Mouse (Mus musculus) CH12.LX (cell line): ENCODE measurements around the gene Cped1. TPM values are rescaled to one million over a fixed set of nuclear protein-coding genes. Genes with fewer than 3 reads are reported as not detected.

Experiments
- DNase-seq: peaks from one replicate; pipeline ENCODE4 v3.0.0-alpha.2; 2013; ENCODE audit errors: extremely low read depth
- H3K27ac ChIP-seq: 2 replicates; pipeline ENCODE4 v1.5.1; 2012; ENCODE audit warnings: low read depth, mild to moderate bottlenecking, control low read depth, moderate library complexity; ENCODE audit not compliant: insufficient read depth
- H3K27me3 ChIP-seq: replicated peaks from 2 replicates; pipeline ENCODE3; 2012; ENCODE audit warnings: inconsistent platforms
- H3K36me3 ChIP-seq, 2 experiments: replicated peaks in 1 of 2; 2 replicates each; pipeline versions ENCODE3 to v1.6.1; 2012; ENCODE audit warnings: inconsistent platforms in 1 of 2, low read length in 1 of 2, mild to moderate bottlenecking in 1 of 2, mixed read lengths in 1 of 2, moderate library complexity in 1 of 2; ENCODE audit not compliant: control insufficient read depth in 1 of 2, insufficient read depth in 1 of 2
- H3K4me1 ChIP-seq, 2 experiments: 2 replicates each; pipeline ENCODE4 v1.6.1; 2012; ENCODE audit warnings: inconsistent platforms in 1 of 2, moderate library complexity in 1 of 2; ENCODE audit not compliant: insufficient read depth in 2 of 2, control insufficient read depth in 1 of 2
- H3K4me2 ChIP-seq: 2 replicates; pipeline ENCODE4 v1.6.1; 2012; ENCODE audit warnings: low read depth, mild to moderate bottlenecking, control low read depth; ENCODE audit not compliant: poor library complexity, insufficient read depth, severe bottlenecking
- H3K4me3 ChIP-seq, 3 experiments: fragments of 150-350 bp in 1 of 3; sonication (generic) in 1 of 3; replicated peaks in 1 of 3; 2 replicates each; pipeline versions ENCODE3 to v1.5.1; 2011 to 2012; ENCODE audit warnings: low read depth in 2 of 3, low read length in 2 of 3, mild to moderate bottlenecking in 2 of 3, moderate library complexity in 2 of 3, control low read depth in 1 of 3, improper control_type of control experiment in 1 of 3, inconsistent platforms in 1 of 3, mixed read lengths in 1 of 3; ENCODE audit not compliant: poor library complexity in 1 of 3
- H3K79me2 ChIP-seq: replicated peaks from 2 replicates; pipeline ENCODE4 v1.6.1; 2012; ENCODE audit warnings: mild to moderate bottlenecking, moderate library complexity; ENCODE audit not compliant: control insufficient read depth, poor library complexity, insufficient read depth, severe bottlenecking; ENCODE audit errors: extremely low read depth
- H3K9ac ChIP-seq: 2 replicates; pipeline ENCODE4 v1.6.1; 2012; ENCODE audit warnings: low read depth, mild to moderate bottlenecking, control low read depth, moderate library complexity; ENCODE audit not compliant: insufficient read depth
- H3K9me3 ChIP-seq: replicated peaks from 2 replicates; pipeline ENCODE3; 2012; ENCODE audit warnings: low read length, inconsistent platforms, mixed read lengths
- BHLHE40 ChIP-seq: IDR thresholded peaks from 2 replicates; pipeline ENCODE4 v1.6.1; 2011; ENCODE audit warnings: mild to moderate bottlenecking, low read depth, low read length, improper control_type of control experiment
- CHD1 ChIP-seq: IDR thresholded peaks from 2 replicates; pipeline ENCODE4 v1.6.1; 2012; ENCODE audit warnings: low read depth, low read length, improper control_type of control experiment, inconsistent platforms
- GABPA ChIP-seq: IDR thresholded peaks from 2 replicates; pipeline ENCODE4 v1.6.1; 2012; ENCODE audit warnings: low read depth, low read length, improper control_type of control experiment, inconsistent platforms; ENCODE audit not compliant: insufficient replicate concordance
- KAT2A ChIP-seq: IDR thresholded peaks from 2 replicates; pipeline ENCODE4 v1.6.1; 2012; ENCODE audit warnings: low read length, improper control_type of control experiment, inconsistent platforms; ENCODE audit not compliant: insufficient replicate concordance
- MAX ChIP-seq: IDR thresholded peaks from 2 replicates; pipeline ENCODE4 v1.6.1; 2011; ENCODE audit warnings: low read length, improper control_type of control experiment
- MAZ ChIP-seq: IDR thresholded peaks from 2 replicates; pipeline ENCODE4 v1.6.1; 2012; ENCODE audit warnings: low read depth, mild to moderate bottlenecking, inconsistent platforms, low read length, improper control_type of control experiment, moderate library complexity
- NRF1 ChIP-seq: IDR thresholded peaks from 2 replicates; pipeline ENCODE4 v1.6.1; 2014; ENCODE audit warnings: low read depth, mild to moderate bottlenecking, inconsistent platforms, low read length, improper control_type of control experiment, moderate library complexity
- POLR2A ChIP-seq: IDR thresholded peaks from 2 replicates; pipeline ENCODE4 v1.6.1; 2011; ENCODE audit warnings: low read depth, mild to moderate bottlenecking, improper control_type of control experiment, low read length
- POLR2AphosphoS2 ChIP-seq: IDR thresholded peaks from 2 replicates; pipeline ENCODE4 v1.6.1; 2011; ENCODE audit warnings: low read depth, low read length, improper control_type of control experiment
- SIN3A ChIP-seq: IDR thresholded peaks from 2 replicates; pipeline ENCODE4 v1.6.1; 2012; ENCODE audit warnings: low read length, improper control_type of control experiment, inconsistent platforms
- TBP ChIP-seq: conservative IDR thresholded peaks from 2 replicates; pipeline ENCODE4 v1.6.1; 2011; ENCODE audit warnings: low read depth, low read length, improper control_type of control experiment
- TCF12 ChIP-seq: IDR thresholded peaks from 2 replicates; pipeline ENCODE4 v1.6.1; 2014; ENCODE audit warnings: low read depth, mild to moderate bottlenecking, inconsistent platforms, low read length, improper control_type of control experiment
- UBTF ChIP-seq: IDR thresholded peaks from 2 replicates; pipeline ENCODE4 v1.6.1; 2012; ENCODE audit warnings: low read depth, mild to moderate bottlenecking, inconsistent platforms, low read length, improper control_type of control experiment, moderate library complexity
- ZMIZ1 ChIP-seq: IDR thresholded peaks from 2 replicates; pipeline ENCODE4 v1.6.1; 2012; ENCODE audit warnings: low read depth, mild to moderate bottlenecking, inconsistent platforms, low read length, improper control_type of control experiment
- dilution Hi-C: fragments of 300-500 bp; cut with MboI; formaldehyde crosslinking; loops from 2 replicates; pipeline ENCODE4 v1.14.3; 2020; ENCODE audit warnings: low sequenced_read_pairs; ENCODE audit not compliant: extremely low pct_unique_long_range_greater_than_20kb, extremely low pct_ligation_motif_present
- in situ Hi-C: fragments of 300-500 bp; cut with MboI; formaldehyde crosslinking; loops from 3 replicates; pipeline ENCODE4 v1.14.3; 2019; ENCODE audit warnings: low sequenced_read_pairs, low pct_ligation_motif_present, low pct_unique_long_range_greater_than_20kb, mixed read lengths
- polyA plus RNA-seq: library from polyadenylated mRNA; unstranded; fragments of >175 nt; gene quantifications from 2 replicates; pipeline ENCODE4 v1.2.1, GENCODE M21; 2012; ENCODE audit warnings: low read depth; ENCODE audit not compliant: insufficient read length
- total RNA-seq, 2 experiments: library from RNA; depleted of rRNA; stranded (reverse); fragments of 300-350 nt in 1 of 2; fragments of >200 nt in 1 of 2; gene quantifications; 2 replicates each; pipeline ENCODE4 v1.2.3; 2012 to 2014

Gene Cped1
- total and polyA plus RNA-seq, 3 experiments, result 0.51 to 6.8 (median 1.1) TPM

DNA sequence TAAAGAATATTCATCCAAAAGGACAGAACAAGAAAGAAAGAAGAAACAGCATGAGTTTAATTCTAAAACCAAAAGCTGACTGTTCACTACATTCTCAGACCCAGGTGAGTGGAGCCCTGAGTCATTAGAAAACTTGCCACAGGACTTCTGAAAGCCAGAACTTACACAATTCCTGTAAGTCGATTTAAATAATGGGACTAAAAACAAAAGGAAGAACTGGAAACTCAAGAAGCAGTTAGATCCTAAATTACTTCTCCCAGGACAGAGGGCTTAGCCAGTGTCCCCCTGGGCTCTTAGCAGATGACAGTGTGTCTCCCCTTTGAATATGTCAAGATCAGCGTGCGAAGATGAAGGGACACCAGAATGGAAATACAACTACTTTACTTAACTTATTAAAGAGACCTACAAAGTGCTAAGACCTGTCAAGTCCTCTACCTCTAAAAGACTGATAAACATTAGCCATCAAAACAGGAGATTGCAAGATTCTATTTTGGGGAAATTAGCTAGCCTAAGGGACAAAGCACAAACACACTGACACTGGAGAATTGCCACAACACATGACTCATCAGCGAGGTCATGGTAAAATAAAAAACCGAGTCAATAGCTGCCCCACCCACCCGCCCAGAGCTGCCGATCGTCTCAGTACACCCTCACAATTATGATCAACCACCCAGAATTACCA lies 284.3 kb downstream of the Cped1 start (continued):
- TF ChIP-seq UBTF, result no peak
- no peak for TF ChIP-seq POLR2AphosphoS2
- 0 out of 2 replicates have a peak, but pooled peaks have one; percentile 26 for TF ChIP-seq POLR2A
- no peak for TF ChIP-seq GABPA
- TF ChIP-seq CHD1, result peak; percentile 91; the same call in 1 of the 2 replicates
- 0 out of 2 replicates have a peak, but pooled peaks have one; percentile 21 for TF ChIP-seq MAZ
- TF ChIP-seq NRF1, result no peak
- TF ChIP-seq SIN3A, result no peak
- no peak for TF ChIP-seq ZMIZ1
- TF ChIP-seq, all 38 proteins: peak for 15

- Histone ChIP-seq H3K36me3 (no peaks in the 10 kb centered on the region), H3K4me3 (no peak overlapping the region), H3K9me3 (no peaks in the 10 kb centered on the region), H3K27ac (no peak overlapping the region), H3K79me2 (no peaks in the 10 kb centered on the region), H3K27me3 (no peaks in the 10 kb centered on the region), H3K9ac (no peak overlapping the region), H3K4me2 (no peak overlapping the region), H3K4me1 (peaks cover 6% of the 10 kb centered on the region in 2 experiments; a peak in 3 of 4 replicates)
- in situ Hi-C loops, result no loop called here
- TF ChIP-seq KAT2A (no peak), MAX (no peak), TCF12 (no peak)
- DNase-seq, result no peak
- dilution Hi-C loops, result no loop called here
Observed at GRCm38 (mm10) chr6:22277941-22278340, 292.2 kb downstream of the Cped1 start.

DNA sequence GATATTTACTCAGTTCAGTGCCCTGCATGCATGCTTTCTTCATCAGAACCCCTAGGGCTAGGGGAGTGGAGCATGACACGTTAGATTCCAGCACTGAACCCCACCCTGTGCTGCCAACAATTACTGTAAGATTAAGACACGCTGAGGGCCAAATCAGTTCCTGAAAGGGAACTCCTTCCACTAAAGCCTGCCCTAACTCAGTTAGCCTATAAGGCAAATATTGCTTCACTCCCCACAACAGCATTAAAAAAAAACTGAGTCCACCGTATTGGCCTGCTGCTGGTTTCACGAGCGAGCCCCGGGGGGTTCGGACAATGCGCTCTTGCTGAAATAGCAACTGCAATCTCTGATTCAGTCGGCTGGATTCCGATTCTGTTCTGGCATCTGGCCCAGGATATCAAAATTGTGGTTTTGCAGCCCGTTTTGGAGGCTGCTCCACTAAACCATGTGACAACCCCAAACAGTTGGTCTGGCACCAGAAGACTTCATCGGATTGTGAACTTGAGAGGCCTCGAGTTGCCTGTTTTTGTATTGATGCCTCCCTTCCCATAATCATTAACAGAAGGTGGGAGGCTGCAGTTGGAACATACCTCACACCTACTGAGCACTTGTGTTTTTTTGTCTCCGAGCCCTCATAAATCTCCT lies 294.6 kb downstream of the Cped1 start:
- in situ Hi-C loops, result loop anchor here (10.0 kb wide), 1 partner anchor 146 kb away; no protein-coding TSS in a partner anchor

More for the DNA sequence above, 294.6 kb downstream of the Cped1 start:
- Histone ChIP-seq H3K79me2 (no peaks in the 10 kb centered on the region), H3K4me2 (no peak overlapping the region), H3K36me3 (no peaks in the 10 kb centered on the region), H3K27ac (no peak overlapping the region), H3K27me3 (no peaks in the 10 kb centered on the region), H3K9ac (no peak overlapping the region), H3K4me3 (no peak overlapping the region), H3K4me1 (peaks cover 7 to 11% of the 10 kb centered on the region in 2 experiments; a peak in 3 of 4 replicates), H3K9me3 (no peaks in the 10 kb centered on the region)
- DNase-seq, result no peak
- dilution Hi-C loops, result no loop called here
- no peak for TF ChIP-seq GABPA
- no peak for TF ChIP-seq TBP
- TF ChIP-seq BHLHE40, result no peak
- TF ChIP-seq POLR2AphosphoS2, result no peak
